Mouse (Mus musculus): Measurements from ENCODE around the gene Muc5ac. TPM values are rescaled to one million over a fixed set of nuclear protein-coding genes. Genes with fewer than 3 reads are reported as not detected.

Gene Muc5ac
- total RNA-seq, 2 experiments from 2014 or later: not detected

GRCm38 (mm10) chr7:141836423-141836822 is 47.7 kb downstream of the Muc5ac start:
- DNase-seq: no peak

- DNase-seq: no peak
These were observed 50.0 kb downstream of the Muc5ac start, which contains the start of gene Muc5b for GRCm38 (mm10) chr7:141838779-141839178. Muc5b (plus strand) TSS chr7:141839070.

GRCm38 (mm10) chr7:141840354-141840753 is 51.6 kb downstream of the Muc5ac start:
- no peak for DNase-seq

GRCm38 (mm10) chr7:141861046-141861445 is 72.3 kb downstream of the Muc5ac start:
- DNase-seq: no peak

Other genes starting within 250 kb of the Muc5ac start
- gene Chid1, start 249.1 kb upstream of the Muc5ac start, total RNA-seq (2021): 10 to 100 TPM; 22.7 to 22.8 TPM
- gene Ap2a2, start 226.8 kb upstream of the Muc5ac start, total RNA-seq (2021): 10 to 100 TPM; 45.1 to 48.9 TPM
- gene Muc6, start 133.7 kb upstream of the Muc5ac start, total RNA-seq (2021): not detected
- under 1 TPM; 0.28 to 0.32 TPM for gene Muc2, start 98.6 kb upstream of the Muc5ac start, total RNA-seq (2021)
- gene Muc5b, start 50.1 kb downstream of the Muc5ac start, total RNA-seq (2021): under 1 TPM in 1 of 2 experiments, not detected in 1; 0.02 TPM
- 10 to 100 TPM; 28.9 to 29.3 TPM for gene Tollip, start 129.5 kb downstream of the Muc5ac start, total RNA-seq (2021)
- gene Brsk2, start 160.8 kb downstream of the Muc5ac start, total RNA-seq (2021): 1 to 10 TPM in 1 of 2 experiments, under 1 TPM in 1; 0.85 to 1.1 TPM